Mouse (Mus musculus) lung, adult 2 months (tissue): ENCODE measurements at regions not wholly inside any gene's neighbourhood (a gene's known extent, or its start where the extent isn't known, plus 50 kb on each side); places are given as distances from the start of the nearest gene placed in this dataset.

ENCODE experiments used
- CTCF ChIP-seq: fragments of 200-500 bp; IDR thresholded peaks from 2 replicates; pipeline ENCODE4 v1.5.1; 2011; ENCODE audit warnings: mild to moderate bottlenecking, low read length, control low read depth; ENCODE audit not compliant: insufficient read depth
- POLR2A ChIP-seq: fragments of 200-500 bp; IDR thresholded peaks from 2 replicates; pipeline ENCODE4 v1.6.1; 2011; ENCODE audit warnings: low read depth, mild to moderate bottlenecking, control low read depth, low read length, borderline replicate concordance; ENCODE audit errors: extremely low read depth

GRCm38 (mm10) chr11:111691512-111691911 lies 625.5 kb downstream of the Kcnj2 start:
- TF ChIP-seq POLR2A (no peak), CTCF (no peak)
